Mouse (Mus musculus) heart, postnatal 0 days (tissue): ENCODE measurements around the gene Tmem114. TPM values are rescaled to one million over a fixed set of nuclear protein-coding genes. Genes with fewer than 3 reads are reported as not detected.

Source experiments
- ATAC-seq: fragments of 200-750 bp; cut with Nextera tagmentation; 2 replicates; pipeline ENCODE4 v1.8.0; 2017; ENCODE audit warnings: low read depth, moderate number of reproducible peaks, moderate library complexity; ENCODE audit not compliant: insufficient read depth
- DNase-seq: peaks from one replicate; pipeline ENCODE4 v3.0.0-alpha.2; 2016; ENCODE audit warnings: low spot score
- H3K27ac ChIP-seq: fragments of 300-500 bp; sonication (generic); 2 replicates; pipeline ENCODE4 v1.5.1; 2014; ENCODE audit warnings: low read depth, mild to moderate bottlenecking
- H3K27me3 ChIP-seq: fragments of 300-500 bp; sonication (generic); 2 replicates; pipeline ENCODE4 v1.6.1; 2014; ENCODE audit warnings: low read length, mixed read lengths; ENCODE audit not compliant: control insufficient read depth, insufficient read depth
- H3K36me3 ChIP-seq: fragments of 300-500 bp; sonication (generic); replicated peaks from 2 replicates; pipeline ENCODE4 v1.6.1; 2014; ENCODE audit warnings: low read length, mixed read lengths; ENCODE audit not compliant: control insufficient read depth, insufficient read depth
- H3K4me1 ChIP-seq: fragments of 300-500 bp; sonication (generic); 2 replicates; pipeline ENCODE4 v1.6.1; 2014; ENCODE audit warnings: antibody characterized with exemption; ENCODE audit not compliant: control insufficient read depth, insufficient read depth
- H3K4me2 ChIP-seq: fragments of 300-500 bp; sonication (generic); 2 replicates; pipeline ENCODE4 v1.6.1; 2014; ENCODE audit warnings: low read depth, mild to moderate bottlenecking, low read length, moderate library complexity
- H3K4me3 ChIP-seq: fragments of 300-500 bp; sonication (generic); 2 replicates; pipeline ENCODE4 v1.5.1; 2014; ENCODE audit warnings: low read depth, low read length
- H3K9ac ChIP-seq: fragments of 300-500 bp; sonication (generic); replicated peaks from 2 replicates; pipeline ENCODE4 v1.6.1; 2014; ENCODE audit warnings: low read depth, low read length, mixed read lengths
- H3K9me3 ChIP-seq: fragments of 300-500 bp; sonication (generic); replicated peaks from 2 replicates; pipeline ENCODE4 v1.6.1; 2016; ENCODE audit warnings: low read length; ENCODE audit not compliant: control insufficient read depth
- CTCF ChIP-seq: IDR thresholded peaks from 2 replicates; pipeline ENCODE4 v1.5.1; 2016; ENCODE audit warnings: antibody characterized with exemption, control low read depth, low read depth
- EP300 ChIP-seq: IDR thresholded peaks from 2 replicates; pipeline ENCODE4 v1.6.1; 2016; ENCODE audit warnings: antibody characterized with exemption, low read depth
- WGBS: fragments of 180-500 bp; shearing (Covaris S2); extraction: QIAGEN DNeasy Blood & Tissue Kit; methylation state at CpG from one replicate; pipeline ENCODE4 v1.1.7; 2014; 5-methylcytosine and 5-hydroxymethylcytosine counted together
- polyA plus RNA-seq: library from polyadenylated mRNA; unstranded; fragments of >200 nt; fragmentation: Nextera tagmentation; extraction: Ambion mirVana; gene quantifications from 2 replicates; pipeline ENCODE4 v1.2.1, GENCODE M21; 2015
- total RNA-seq: library from RNA; depleted of rRNA; stranded (reverse); fragments of >200 nt; gene quantifications from 2 replicates; pipeline ENCODE4 v1.2.3, GENCODE M21; 2014; ENCODE audit warnings: low replicate concordance

The Tmem114 gene
- total and polyA plus RNA-seq, 2 experiments from 2014 or later: not detected

DNA sequence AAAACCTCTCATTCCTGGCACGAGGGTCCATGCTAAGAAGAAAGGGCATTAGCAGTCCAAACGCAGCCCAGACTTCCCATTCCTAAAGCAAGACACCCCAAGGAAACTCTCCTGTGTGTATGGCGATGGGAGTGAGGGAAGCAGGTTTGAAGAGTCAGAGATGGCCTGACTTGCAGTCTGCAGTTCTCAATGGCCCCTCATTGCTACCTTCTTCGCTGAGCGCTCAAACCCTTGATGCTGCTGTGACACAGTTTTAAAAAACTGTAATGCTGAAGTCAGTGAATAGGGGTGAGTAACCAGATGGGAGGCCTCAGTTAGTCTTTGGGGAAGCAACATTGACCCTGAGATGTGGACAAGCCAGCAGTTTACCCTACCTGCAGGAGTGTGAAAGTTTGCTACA lies 800 bp upstream of the Tmem114 start:
- DNase-seq (no peak), ATAC-seq (no peak)
- no peak for TF ChIP-seq EP300
- TF ChIP-seq CTCF: no peak
- H3K4me3 ChIP-seq: no peak overlapping the region
- 72% methylated on average over 5 of the region's 5 CpGs for WGBS
- no peak overlapping the region for H3K4me2 ChIP-seq
- no peak overlapping the region for H3K9ac ChIP-seq
- no peaks in the 10 kb centered on the region for H3K9me3 ChIP-seq
- H3K36me3 ChIP-seq: no peaks in the 10 kb centered on the region
- H3K27me3 ChIP-seq: peaks cover 41% of the 10 kb centered on the region
- no peaks in the 10 kb centered on the region for H3K4me1 ChIP-seq
- no peak overlapping the region for H3K27ac ChIP-seq

GRCm38 (mm10) chr16:8424161-8424970 lies 570 bp downstream of the Tmem114 start:
- Histone ChIP-seq H3K27me3 (peaks cover 41% of the 10 kb centered on the region), H3K9ac (no peak overlapping the region)

DNA sequence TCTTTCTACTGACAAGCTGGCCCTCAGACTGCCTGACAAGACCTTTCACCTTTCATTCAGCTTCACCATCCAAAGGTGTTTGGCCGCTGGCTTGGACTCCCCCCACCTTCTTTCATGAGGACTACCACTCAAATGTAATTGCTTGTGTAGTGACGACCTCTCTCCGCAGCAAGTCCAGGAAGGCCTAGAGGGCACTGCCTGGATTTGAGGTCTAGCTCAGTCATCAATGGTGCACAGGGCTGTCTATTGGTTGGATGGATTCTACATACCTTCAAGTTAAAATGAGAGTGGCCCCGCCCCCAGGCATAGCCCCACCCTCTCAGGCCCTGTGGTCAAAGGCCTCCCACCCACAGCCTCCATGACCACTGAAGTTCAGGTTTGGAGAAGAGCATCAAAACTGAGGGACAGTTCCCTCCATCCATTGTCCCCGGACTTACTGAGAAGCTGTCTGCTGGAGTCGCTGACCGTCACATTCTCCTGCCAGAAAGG lies 1.3 kb downstream of the Tmem114 start:
- Histone ChIP-seq H3K4me1 (no peaks in the 10 kb centered on the region), H3K27me3 (peaks cover 41% of the 10 kb centered on the region), H3K27ac (no peak overlapping the region), H3K4me2 (no peak overlapping the region), H3K9ac (no peak overlapping the region), H3K9me3 (no peaks in the 10 kb centered on the region), H3K36me3 (no peaks in the 10 kb centered on the region), H3K4me3 (no peak overlapping the region)
- DNase-seq: no peak
- ATAC-seq: no peak
- TF ChIP-seq EP300 (no peak), CTCF (no peak)
- WGBS: 38% methylated on average over 7 of the region's 7 CpGs

More at GRCm38 (mm10) chr16:8424161-8424970, 570 bp downstream of the Tmem114 start:
- H3K9me3 ChIP-seq: no peaks in the 10 kb centered on the region
- H3K4me3 ChIP-seq: peak overlapping the region; percentile 30
- peak overlapping the region; percentile 46 for H3K4me2 ChIP-seq
- no peak for TF ChIP-seq EP300
- TF ChIP-seq CTCF: no peak
- no peaks in the 10 kb centered on the region for H3K36me3 ChIP-seq
- H3K4me1 ChIP-seq: no peaks in the 10 kb centered on the region
- WGBS: 5% methylated on average over 43 of the region's 43 CpGs
- no peak overlapping the region for H3K27ac ChIP-seq
- no peak for ATAC-seq
- no peak for DNase-seq

DNA sequence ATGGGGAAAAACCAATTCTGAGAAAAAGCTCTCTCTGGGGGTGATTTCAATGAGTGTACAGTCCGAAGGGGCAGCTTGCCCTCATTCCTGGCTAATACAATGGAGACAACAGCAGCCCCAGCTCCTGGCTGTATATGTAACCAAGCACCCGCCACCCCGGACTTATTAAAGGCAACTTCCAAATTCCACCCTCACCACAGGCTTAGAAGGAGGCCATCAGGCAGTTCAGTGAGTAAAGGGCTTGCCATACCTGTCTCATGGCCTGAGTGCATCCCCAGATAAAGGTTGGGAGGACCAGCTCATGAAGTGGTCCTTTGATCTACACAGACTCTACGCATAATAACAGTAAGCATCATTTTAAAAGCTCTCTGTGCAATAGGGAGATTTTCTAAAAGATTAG lies 4.1 kb downstream of the Tmem114 start:
- Histone ChIP-seq H3K4me3 (no peak overlapping the region), H3K27ac (no peak overlapping the region), H3K27me3 (peaks cover 34% of the 10 kb centered on the region), H3K36me3 (no peaks in the 10 kb centered on the region), H3K9ac (no peak overlapping the region), H3K9me3 (no peaks in the 10 kb centered on the region), H3K4me2 (no peak overlapping the region), H3K4me1 (no peaks in the 10 kb centered on the region)
- no peak for ATAC-seq
- TF ChIP-seq CTCF (no peak), EP300 (no peak)
- WGBS: 77% methylated on average over 4 of the region's 4 CpGs
- DNase-seq: no peak

DNA sequence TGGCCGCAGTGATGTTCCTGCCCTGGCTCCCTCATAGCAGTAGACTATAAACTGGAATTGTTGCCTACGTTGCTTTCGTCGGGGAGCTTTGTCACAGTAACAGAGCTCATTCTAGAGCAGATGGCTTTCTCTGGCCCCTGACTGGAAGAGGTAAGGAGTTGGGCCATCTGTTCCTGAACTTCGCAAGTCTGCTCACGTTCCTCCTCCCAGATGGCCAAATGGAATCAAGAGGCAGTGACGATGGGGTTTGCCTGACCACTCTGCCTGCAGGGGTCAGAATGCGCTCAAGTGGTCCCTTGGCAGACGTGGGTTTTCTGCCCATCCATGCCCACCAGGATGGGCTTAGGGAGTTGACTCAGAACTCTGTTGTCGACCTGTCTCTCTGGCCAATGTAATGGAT lies 4.6 kb downstream of the Tmem114 start:
- WGBS: 72% methylated on average over 10 of the region's 10 CpGs

More for the DNA sequence above, 4.6 kb downstream of the Tmem114 start:
- Histone ChIP-seq H3K27ac (no peak overlapping the region), H3K4me3 (no peak overlapping the region), H3K36me3 (no peaks in the 10 kb centered on the region), H3K4me1 (no peaks in the 10 kb centered on the region), H3K9ac (no peak overlapping the region), H3K4me2 (no peak overlapping the region), H3K27me3 (peaks cover 30% of the 10 kb centered on the region), H3K9me3 (no peaks in the 10 kb centered on the region)
- ATAC-seq: no peak
- no peak for TF ChIP-seq EP300
- TF ChIP-seq CTCF: no peak
- no peak for DNase-seq
